Mouse (Mus musculus) MEL (cell line): ENCODE results near the gene Tmem205.

Source experiments
- CTCF ChIP-seq, 3 experiments: IDR thresholded peaks in 2 of 3; conservative IDR thresholded peaks in 1 of 3; 2 replicates each; pipeline ENCODE4 v1.5.1; 2011 to 2012; ENCODE audit warnings: low read length in 3 of 3, low read depth in 2 of 3, mild to moderate bottlenecking in 2 of 3, improper control_type of control experiment in 1 of 3, inconsistent platforms in 1 of 3, mixed read lengths in 1 of 3, moderate library complexity in 1 of 3; ENCODE audit not compliant: control insufficient read depth in 1 of 3, insufficient read depth in 1 of 3, poor library complexity in 1 of 3, severe bottlenecking in 1 of 3
- E2F4 ChIP-seq: IDR thresholded peaks from 2 replicates; pipeline ENCODE4 v1.6.1; 2011; ENCODE audit warnings: low read depth, low read length, improper control_type of control experiment, borderline replicate concordance
- EP300 ChIP-seq, 2 experiments: IDR thresholded peaks; 2 replicates each; pipeline ENCODE4 v1.6.1; 2011; ENCODE audit warnings: improper control_type of control experiment in 2 of 2, low read length in 2 of 2, low read depth in 1 of 2, mild to moderate bottlenecking in 1 of 2
- HCFC1 ChIP-seq: IDR thresholded peaks from 2 replicates; pipeline ENCODE4 v1.6.1; 2012; ENCODE audit warnings: low read depth, mild to moderate bottlenecking, inconsistent platforms, low read length, improper control_type of control experiment, moderate library complexity
- POLR2A ChIP-seq, 2 experiments: IDR thresholded peaks; 2 replicates each; pipeline ENCODE4 v1.6.1; 2011 to 2012; ENCODE audit warnings: low read length in 2 of 2, mild to moderate bottlenecking in 2 of 2, control low read depth in 1 of 2, improper control_type of control experiment in 1 of 2, low read depth in 1 of 2, moderate library complexity in 1 of 2; ENCODE audit not compliant: control insufficient read depth in 1 of 2, insufficient read depth in 1 of 2, poor library complexity in 1 of 2
- TBP ChIP-seq: IDR thresholded peaks from 2 replicates; pipeline ENCODE4 v1.8.0; 2011; ENCODE audit warnings: low read depth, low read length, improper control_type of control experiment
- UBTF ChIP-seq: IDR thresholded peaks from 2 replicates; pipeline ENCODE4 v1.6.1; 2012; ENCODE audit warnings: low read depth, mild to moderate bottlenecking, inconsistent platforms, low read length, improper control_type of control experiment, moderate library complexity, borderline replicate concordance; ENCODE audit not compliant: insufficient read depth

DNA sequence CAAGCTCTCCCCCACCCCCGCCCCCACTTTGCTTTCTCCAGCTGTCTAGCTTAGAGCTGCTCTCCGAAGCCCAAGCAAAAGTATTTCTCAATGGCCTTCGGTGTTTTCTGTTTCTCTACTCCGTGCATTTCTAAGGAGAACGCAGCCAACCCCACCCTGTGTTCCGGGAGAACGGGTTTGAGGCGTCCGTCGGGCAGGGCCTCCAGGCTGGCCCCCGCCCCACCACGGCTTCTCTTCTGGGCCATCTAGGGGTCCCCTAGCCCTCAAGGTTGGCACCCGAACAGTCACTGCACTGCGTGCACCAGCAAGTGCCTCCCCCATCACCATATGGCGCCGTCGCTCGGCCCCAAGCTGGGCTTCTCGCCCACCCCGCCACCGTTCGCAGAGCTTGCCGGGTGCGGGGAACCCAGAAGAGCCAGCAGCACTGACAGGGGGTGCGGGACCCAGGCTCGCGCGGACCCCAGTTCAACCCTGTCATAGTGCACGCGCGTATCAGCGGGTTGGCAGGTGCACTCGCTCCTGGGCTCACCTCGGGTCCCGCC, 9.8 kb downstream of the Tmem205 start:
- TF ChIP-seq EP300 (IDR thresholded peaks at IDR 0.05; ENCODE audit: low read depth in 1 of 2, low read length in 2 of 2) = no peak
- TF ChIP-seq TBP = no peak
- TF ChIP-seq POLR2A (IDR thresholded peaks at IDR 0.05; ENCODE audit: control insufficient read depth in 1 of 2, insufficient read depth in 1 of 2, low read depth in 1 of 2, low read length in 2 of 2, poor library complexity in 1 of 2) = no peak
- no peak for TF ChIP-seq E2F4
- TF ChIP-seq UBTF = no peak
- no peak for TF ChIP-seq CTCF (IDR thresholded peaks at IDR 0.05 in 2 of 3, conservative IDR thresholded peaks at IDR 0.05 in 1 of 3; ENCODE audit: control insufficient read depth in 1 of 3, insufficient read depth in 1 of 3, low read depth in 2 of 3, low read length in 3 of 3, poor library complexity in 1 of 3, severe bottlenecking in 1 of 3)
- TF ChIP-seq HCFC1 = no peak
